Mouse (Mus musculus) intestine, postnatal 0 days (tissue): ENCODE results near the gene Cdh12. TPM values are rescaled to one million over a fixed set of nuclear protein-coding genes. Genes with fewer than 3 reads are reported as not detected.

ENCODE experiments used
- ATAC-seq: fragments of 200-750 bp; cut with Nextera tagmentation; 2 replicates; pipeline ENCODE4 v1.8.0; 2017; ENCODE audit warnings: mild to moderate bottlenecking, moderate TSS enrichment, moderate library complexity
- H3K27ac ChIP-seq: fragments of 300-500 bp; sonication (generic); 2 replicates; pipeline ENCODE4 v1.5.1; 2014; ENCODE audit warnings: mild to moderate bottlenecking, low read depth, low read length, moderate library complexity
- H3K27me3 ChIP-seq: fragments of 300-500 bp; sonication (generic); replicated peaks from 2 replicates; pipeline ENCODE4 v1.6.1; 2014; ENCODE audit warnings: low read length, mixed read lengths; ENCODE audit not compliant: control insufficient read depth, insufficient read depth
- H3K36me3 ChIP-seq: fragments of 300-500 bp; sonication (generic); 2 replicates; pipeline ENCODE4 v1.6.1; 2014; ENCODE audit warnings: mild to moderate bottlenecking, moderate library complexity; ENCODE audit not compliant: control insufficient read depth, insufficient read depth
- H3K4me1 ChIP-seq: fragments of 300-500 bp; sonication (generic); replicated peaks from 2 replicates; pipeline ENCODE4 v1.6.1; 2014; ENCODE audit warnings: antibody characterized with exemption, low read length, mixed read lengths; ENCODE audit not compliant: control insufficient read depth, insufficient read depth
- H3K4me2 ChIP-seq: fragments of 300-500 bp; sonication (generic); replicated peaks from 2 replicates; pipeline ENCODE4 v1.6.1; 2014; ENCODE audit warnings: low read depth, mild to moderate bottlenecking, moderate library complexity
- H3K4me3 ChIP-seq: fragments of 300-500 bp; sonication (generic); 2 replicates; pipeline ENCODE4 v1.5.1; 2014; ENCODE audit warnings: low read depth, low read length
- H3K9ac ChIP-seq: fragments of 300-500 bp; sonication (generic); 2 replicates; pipeline ENCODE4 v1.6.1; 2014; ENCODE audit warnings: mild to moderate bottlenecking, low read depth, low read length
- H3K9me3 ChIP-seq: fragments of 300-500 bp; sonication (generic); 2 replicates; pipeline ENCODE4 v1.6.1; 2016; ENCODE audit warnings: mixed run types; ENCODE audit not compliant: control insufficient read depth
- CTCF ChIP-seq: sonication (generic); IDR thresholded peaks from 2 replicates; pipeline ENCODE4 v1.5.1; 2016; ENCODE audit warnings: low read depth, mild to moderate bottlenecking, control low read depth, antibody characterized with exemption, moderate library complexity
- WGBS: fragments of 180-500 bp; shearing (Covaris S2); extraction: QIAGEN DNeasy Blood & Tissue Kit; methylation state at CpG from one replicate; pipeline ENCODE4 v1.1.7; 2014; 5-methylcytosine and 5-hydroxymethylcytosine counted together
- microRNA-seq: library from miRNA; unstranded; fragments of <30 nt; microRNA quantifications from one replicate; pipeline ENCODE4, GENCODE M21; 2016
- polyA plus RNA-seq: library from polyadenylated mRNA; unstranded; fragments of >200 nt; fragmentation: Nextera tagmentation; extraction: Ambion mirVana; gene quantifications from 2 replicates; pipeline ENCODE4 v1.2.1, GENCODE M21; 2015

Gene Cdh12
- polyA plus RNA-seq, 1 experiment from 2014 or later = 0.10 TPM

DNA sequence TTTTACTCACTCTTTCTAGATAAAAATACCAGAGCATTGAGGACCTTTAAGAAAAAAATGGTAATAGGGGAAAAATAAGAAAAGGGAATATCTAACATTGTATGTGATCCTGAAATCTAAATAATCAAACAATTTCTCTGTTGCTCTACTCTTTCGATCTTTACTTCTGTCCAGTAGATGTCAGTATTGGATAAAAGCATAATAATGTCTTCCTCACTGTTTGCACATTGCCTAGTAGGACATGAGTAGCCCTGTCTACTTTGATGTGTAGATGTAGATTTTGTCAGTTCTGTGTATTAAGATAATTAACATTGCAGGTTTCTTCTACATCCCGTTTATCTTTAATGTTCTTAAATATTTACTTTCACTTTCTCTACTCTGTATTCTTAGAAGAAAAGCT, 1087.8 kb downstream of the Cdh12 start:
- no peak for ATAC-seq
- Histone ChIP-seq H3K9me3 (no peaks in the 10 kb centered on the region), H3K4me3 (no peak overlapping the region), H3K27ac (no peak overlapping the region), H3K27me3 (no peaks in the 10 kb centered on the region), H3K4me2 (no peak overlapping the region), H3K9ac (no peak overlapping the region), H3K36me3 (no peaks in the 10 kb centered on the region), H3K4me1 (no peaks in the 10 kb centered on the region)
- 44% methylated on average over 2 of the region's 2 CpGs for WGBS
- peak; percentile 50 for TF ChIP-seq CTCF

DNA sequence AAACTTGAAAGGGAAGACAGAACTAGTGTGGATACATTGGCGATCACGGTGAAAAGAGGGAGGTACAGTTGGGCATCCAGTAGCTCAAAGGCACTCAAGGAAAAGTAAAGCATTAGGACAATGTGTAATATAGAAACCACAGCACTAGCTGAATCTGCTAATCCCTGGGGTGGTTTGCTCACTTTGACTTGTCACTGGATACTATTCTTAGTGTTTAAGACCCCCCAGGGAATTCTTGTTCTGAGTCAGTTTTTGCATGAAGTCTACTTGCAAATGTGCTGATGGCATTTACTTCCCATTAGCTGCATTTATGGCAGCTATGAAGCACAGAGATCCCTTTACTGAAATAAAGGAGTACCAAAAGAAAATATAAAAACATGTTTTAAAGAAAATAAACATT, 1095.7 kb downstream of the Cdh12 start:
- Histone ChIP-seq H3K36me3 (no peaks in the 10 kb centered on the region), H3K4me3 (no peak overlapping the region), H3K27ac (no peak overlapping the region), H3K4me1 (no peaks in the 10 kb centered on the region), H3K4me2 (no peak overlapping the region), H3K9me3 (no peaks in the 10 kb centered on the region), H3K9ac (no peak overlapping the region), H3K27me3 (no peaks in the 10 kb centered on the region)
- WGBS = 85% methylated on average over 2 of the region's 2 CpGs
- no peak for TF ChIP-seq CTCF
- ATAC-seq = no peak

DNA sequence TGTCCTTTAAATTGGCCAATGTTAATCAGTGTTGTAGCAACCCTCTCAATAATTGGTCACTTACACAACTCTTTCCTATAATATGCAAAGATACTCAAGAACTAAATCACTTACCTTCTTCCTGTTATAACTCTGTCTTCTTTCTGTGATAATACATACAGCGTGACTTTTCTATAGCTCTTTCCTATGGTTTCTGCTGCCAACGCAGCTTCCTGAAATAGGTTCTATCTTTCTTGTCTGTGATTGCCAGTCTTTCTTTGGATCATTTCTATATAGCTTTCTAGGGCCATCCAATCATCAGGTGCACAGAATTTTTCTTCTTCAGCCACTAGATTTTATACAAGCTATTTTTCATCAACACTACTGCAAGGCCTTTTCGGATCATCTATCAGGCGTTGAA, 1106.9 kb downstream of the Cdh12 start:
- Histone ChIP-seq H3K4me2 (no peak overlapping the region), H3K9me3 (no peaks in the 10 kb centered on the region), H3K4me3 (no peak overlapping the region), H3K4me1 (no peaks in the 10 kb centered on the region), H3K27me3 (no peaks in the 10 kb centered on the region), H3K9ac (no peak overlapping the region), H3K36me3 (no peaks in the 10 kb centered on the region), H3K27ac (no peak overlapping the region)
- WGBS = 89% methylated on average over 4 of the region's 4 CpGs
- no peak for TF ChIP-seq CTCF
- ATAC-seq = no peak

DNA sequence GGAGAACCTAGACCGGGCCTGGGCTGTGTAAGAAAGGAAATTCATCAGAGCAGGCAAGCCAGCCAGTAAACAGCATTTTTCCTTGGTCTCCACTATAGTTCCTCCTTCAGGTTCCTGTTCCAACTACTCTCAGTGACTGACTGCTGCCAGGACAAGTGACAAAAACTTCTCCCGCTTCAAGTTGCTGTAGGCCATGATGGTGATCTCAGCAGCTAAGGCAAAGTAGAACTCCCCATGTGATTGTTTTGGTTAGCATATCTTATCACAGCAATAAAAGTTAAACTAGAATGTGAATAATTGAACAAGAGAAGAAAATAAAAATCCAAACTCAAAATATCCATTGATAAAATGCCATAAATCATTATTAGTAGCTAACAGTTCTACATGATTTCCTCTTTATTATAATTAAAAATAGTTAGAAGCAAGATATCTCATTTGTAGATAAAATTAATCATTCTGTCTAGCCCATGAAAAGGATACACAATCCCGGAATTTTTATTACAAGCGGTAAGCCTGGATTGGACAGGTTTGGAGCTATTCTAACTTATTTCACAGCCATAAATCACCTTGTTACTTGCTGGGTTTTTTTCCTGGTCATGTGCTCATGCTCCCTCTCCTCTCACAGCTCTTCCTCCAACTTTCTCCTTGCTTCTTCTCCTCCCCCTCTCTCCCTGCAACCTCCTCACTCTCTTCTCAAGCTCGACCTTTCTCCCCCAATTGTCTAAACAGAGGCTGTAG, 1117.4 kb downstream of the Cdh12 start:
- Histone ChIP-seq H3K4me2 (no peak overlapping the region), H3K36me3 (no peaks in the 10 kb centered on the region), H3K4me1 (no peaks in the 10 kb centered on the region), H3K9me3 (no peaks in the 10 kb centered on the region), H3K4me3 (no peak overlapping the region), H3K27me3 (no peaks in the 10 kb centered on the region), H3K27ac (no peak overlapping the region), H3K9ac (no peak overlapping the region)
- ATAC-seq = no peak
- TF ChIP-seq CTCF = no peak
- WGBS = 40% methylated on average over 5 of the region's 5 CpGs

DNA sequence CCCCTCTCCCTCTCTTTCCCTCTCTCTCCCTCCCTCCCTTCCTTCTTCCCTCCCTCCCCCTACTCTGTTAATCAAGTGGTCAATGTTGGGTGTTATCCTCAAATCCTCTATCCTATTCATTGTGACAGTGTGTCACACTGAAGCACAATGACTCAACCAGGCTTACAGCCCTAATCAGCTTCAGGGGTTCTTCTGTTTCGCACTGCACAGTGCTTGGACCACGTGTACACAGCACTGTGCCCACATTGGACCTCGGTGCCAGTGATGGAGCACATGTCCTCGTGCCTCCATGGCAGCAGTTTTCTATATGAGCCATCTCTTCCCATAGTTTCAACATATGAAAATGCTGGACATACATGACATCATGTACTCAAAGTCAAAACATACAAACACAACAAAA, 1155.4 kb downstream of the Cdh12 start:
- Histone ChIP-seq H3K9ac (no peak overlapping the region), H3K36me3 (no peaks in the 10 kb centered on the region), H3K4me1 (no peaks in the 10 kb centered on the region), H3K4me3 (no peak overlapping the region), H3K4me2 (no peak overlapping the region), H3K9me3 (no peaks in the 10 kb centered on the region), H3K27me3 (no peaks in the 10 kb centered on the region), H3K27ac (no peak overlapping the region)
- 68% methylated on average over 4 of the region's 4 CpGs for WGBS
- no peak for ATAC-seq
- no peak for TF ChIP-seq CTCF

Small RNA genes within 50 kb of the gene (microRNA-seq; reads per million reads assigned to microRNA genes)
- gene Gm27397 = not detected

Other genes with a start within 250 kb of the Cdh12 start
- 0.14 TPM in 1 of 2 replicates, not detected in the other for gene Acot10, start 217.5 kb downstream of the Cdh12 start, polyA plus RNA-seq